Mouse (Mus musculus) MEL (cell line): ENCODE data around the gene Cers6. TPM values are rescaled to one million over a fixed set of nuclear protein-coding genes. Genes with fewer than 3 reads are reported as not detected.

Source experiments
- DNase-seq: peaks from one replicate; pipeline ENCODE4 v3.0.0; 2011; ENCODE audit warnings: low read depth, low spot score
- H3K27ac ChIP-seq: 2 replicates; pipeline ENCODE4 v1.5.1; 2012; ENCODE audit warnings: low read depth, mild to moderate bottlenecking, control low read depth, low read length, moderate library complexity; ENCODE audit not compliant: control insufficient read depth
- H3K27me3 ChIP-seq, 2 experiments: fragments of 150-350 bp in 1 of 2; sonication (generic) in 1 of 2; 2 replicates each; pipeline ENCODE4 v1.6.1; 2012; ENCODE audit warnings: low read length in 2 of 2, mild to moderate bottlenecking in 2 of 2, improper control_type of control experiment in 1 of 2, moderate library complexity in 1 of 2; ENCODE audit not compliant: insufficient read depth in 2 of 2, control insufficient read depth in 1 of 2
- H3K36me3 ChIP-seq, 2 experiments: 2 replicates each; pipeline ENCODE4 v1.6.1; 2012 to 2014; ENCODE audit warnings: low read length in 2 of 2, improper control_type of control experiment in 1 of 2, inconsistent platforms in 1 of 2, mild to moderate bottlenecking in 1 of 2; ENCODE audit not compliant: insufficient read depth in 2 of 2, control insufficient read depth in 1 of 2
- H3K4me1 ChIP-seq, 2 experiments: fragments of 150-350 bp in 1 of 2; sonication (generic) in 1 of 2; 2 replicates each; pipeline ENCODE4 v1.6.1; 2012; ENCODE audit warnings: low read length in 2 of 2, improper control_type of control experiment in 1 of 2, mild to moderate bottlenecking in 1 of 2; ENCODE audit not compliant: insufficient read depth in 2 of 2, control insufficient read depth in 1 of 2
- H3K4me3 ChIP-seq, 2 experiments: fragments of 150-350 bp in 1 of 2; sonication (generic) in 1 of 2; 2 replicates each; pipeline ENCODE4 v1.5.1; 2012; ENCODE audit warnings: low read depth in 2 of 2, low read length in 2 of 2, mild to moderate bottlenecking in 2 of 2, moderate library complexity in 2 of 2, control low read depth in 1 of 2, improper control_type of control experiment in 1 of 2; ENCODE audit not compliant: control insufficient read depth in 1 of 2, insufficient read depth in 1 of 2
- H3K79me2 ChIP-seq: 2 replicates; pipeline ENCODE4 v1.6.1; 2012; ENCODE audit warnings: mild to moderate bottlenecking, low read length, moderate library complexity; ENCODE audit not compliant: control insufficient read depth, poor library complexity, insufficient read depth
- H3K9ac ChIP-seq: 2 replicates; pipeline ENCODE4 v1.6.1; 2012; ENCODE audit warnings: low read depth, mild to moderate bottlenecking, control low read depth, low read length, moderate library complexity; ENCODE audit not compliant: control insufficient read depth, poor library complexity, severe bottlenecking
- H3K9me3 ChIP-seq: fragments of 150-350 bp; sonication (generic); replicated peaks from 2 replicates; pipeline ENCODE4 v1.6.1; 2012; ENCODE audit warnings: mild to moderate bottlenecking, low read length, improper control_type of control experiment, moderate library complexity; ENCODE audit not compliant: insufficient read depth
- CHD2 ChIP-seq: IDR thresholded peaks from 2 replicates; pipeline ENCODE4 v1.6.1; 2011; ENCODE audit warnings: low read length, improper control_type of control experiment
- E2F4 ChIP-seq: IDR thresholded peaks from 2 replicates; pipeline ENCODE4 v1.6.1; 2011; ENCODE audit warnings: low read depth, low read length, improper control_type of control experiment, borderline replicate concordance
- ELF1 ChIP-seq: IDR thresholded peaks from 2 replicates; pipeline ENCODE4 v1.6.1; 2014; ENCODE audit warnings: low read depth, mild to moderate bottlenecking, inconsistent platforms, low read length, improper control_type of control experiment, moderate library complexity
- GABPA ChIP-seq: IDR thresholded peaks from 2 replicates; pipeline ENCODE4 v1.6.1; 2012; ENCODE audit warnings: low read depth, mild to moderate bottlenecking, inconsistent platforms, low read length, improper control_type of control experiment, moderate library complexity
- KAT2A ChIP-seq: conservative IDR thresholded peaks from 2 replicates; pipeline ENCODE4 v1.6.1; 2012; ENCODE audit warnings: low read depth, low read length, improper control_type of control experiment, inconsistent platforms
- MAZ ChIP-seq: IDR thresholded peaks from 2 replicates; pipeline ENCODE4 v1.6.1; 2012; ENCODE audit warnings: low read depth, mild to moderate bottlenecking, inconsistent platforms, low read length, improper control_type of control experiment
- MEF2A ChIP-seq: IDR thresholded peaks from 2 replicates; pipeline ENCODE4 v1.6.1; 2014; ENCODE audit warnings: low read depth, mild to moderate bottlenecking, inconsistent platforms, low read length, improper control_type of control experiment; ENCODE audit not compliant: poor library complexity, insufficient replicate concordance, severe bottlenecking; ENCODE audit errors: extremely low read depth
- NELFE ChIP-seq: IDR thresholded peaks from 2 replicates; pipeline ENCODE4 v1.6.1; 2011; ENCODE audit warnings: low read depth, low read length, improper control_type of control experiment
- POLR2A ChIP-seq, 2 experiments: IDR thresholded peaks; 2 replicates each; pipeline ENCODE4 v1.6.1; 2011 to 2012; ENCODE audit warnings: low read length in 2 of 2, mild to moderate bottlenecking in 2 of 2, control low read depth in 1 of 2, improper control_type of control experiment in 1 of 2, low read depth in 1 of 2, moderate library complexity in 1 of 2; ENCODE audit not compliant: control insufficient read depth in 1 of 2, insufficient read depth in 1 of 2, poor library complexity in 1 of 2
- POLR2AphosphoS2 ChIP-seq: IDR thresholded peaks from 2 replicates; pipeline ENCODE4 v1.6.1; 2011; ENCODE audit warnings: low read length, improper control_type of control experiment
- TAL1 ChIP-seq: IDR thresholded peaks from 2 replicates; pipeline ENCODE4 v1.6.1; 2012; ENCODE audit warnings: mild to moderate bottlenecking, inconsistent platforms, low read length, moderate library complexity, mixed read lengths
- TBP ChIP-seq: IDR thresholded peaks from 2 replicates; pipeline ENCODE4 v1.8.0; 2011; ENCODE audit warnings: low read depth, low read length, improper control_type of control experiment
- USF2 ChIP-seq, 2 experiments: IDR thresholded peaks; 2 replicates each; pipeline ENCODE4 v1.6.1; 2011 to 2012; ENCODE audit warnings: improper control_type of control experiment in 2 of 2, low read length in 2 of 2, borderline replicate concordance in 1 of 2, inconsistent platforms in 1 of 2, low read depth in 1 of 2, mild to moderate bottlenecking in 1 of 2; ENCODE audit not compliant: insufficient read depth in 1 of 2
- ZC3H11A ChIP-seq: IDR thresholded peaks from 2 replicates; pipeline ENCODE4 v1.6.1; 2012; ENCODE audit warnings: low read depth, mild to moderate bottlenecking, inconsistent platforms, low read length, improper control_type of control experiment
- ZKSCAN1 ChIP-seq: IDR thresholded peaks from 2 replicates; pipeline ENCODE4 v1.6.1; 2012; ENCODE audit warnings: low read depth, mild to moderate bottlenecking, inconsistent platforms, low read length, improper control_type of control experiment, moderate library complexity
- polyA plus RNA-seq, 2 experiments: library from polyadenylated mRNA; stranded (reverse) in 1 of 2; unstranded in 1 of 2; fragments of >175 nt in 1 of 2; fragments of >200 nt in 1 of 2; gene quantifications; 2 replicates each; pipeline versions ENCODE4 v1.2.1 to v1.2.4; 2012; ENCODE audit warnings: low replicate concordance in 2 of 2, low read depth in 1 of 2; ENCODE audit not compliant: insufficient read length in 2 of 2, insufficient read depth in 1 of 2, missing spikeins in 1 of 2
- total RNA-seq: library from RNA; depleted of rRNA; stranded (reverse); fragments of 300-350 nt; gene quantifications from 2 replicates; pipeline ENCODE4 v1.2.3, GENCODE M21; 2012

Cers6 gene
- total and polyA plus RNA-seq, 3 experiments, result not detected

DNA sequence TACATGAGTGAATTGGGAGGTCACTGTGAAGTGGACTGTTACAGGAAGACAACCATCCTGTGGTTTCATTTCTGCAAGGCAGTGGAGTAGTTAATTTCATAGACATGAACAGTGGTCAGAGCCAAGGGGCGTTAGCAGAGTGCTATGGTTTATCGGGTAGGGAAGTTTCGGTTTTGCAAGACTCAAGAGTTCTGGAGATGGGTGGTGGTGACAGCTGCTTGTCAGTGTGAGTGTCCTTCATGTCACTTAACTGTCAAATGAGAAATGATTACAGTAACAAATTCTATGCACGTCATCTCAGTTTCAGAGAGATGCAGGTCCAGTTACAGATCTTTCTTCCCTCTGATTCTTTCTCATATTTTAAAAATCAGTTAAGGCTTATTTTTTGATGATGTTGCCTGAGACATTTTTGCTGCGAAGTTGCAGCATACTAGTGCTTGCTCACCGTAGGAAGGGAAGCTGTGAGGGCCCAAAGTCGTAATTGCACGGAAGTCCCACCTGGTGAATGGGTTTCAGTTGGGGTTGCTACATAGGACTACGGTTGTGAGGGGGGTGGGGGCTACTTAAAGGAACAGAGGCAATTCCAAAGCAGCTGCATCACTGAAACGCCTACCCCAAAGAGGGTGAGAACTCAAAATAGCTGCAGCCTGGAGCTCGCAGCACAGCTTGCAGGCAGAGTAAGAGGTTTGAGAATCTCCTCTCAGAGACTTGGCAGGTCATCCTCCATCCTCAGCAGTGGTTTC lies 46.7 kb downstream of the Cers6 start:
- no peaks in the 10 kb centered on the region for H3K4me1 ChIP-seq
- H3K4me3 ChIP-seq, result no peak overlapping the region
- no peak overlapping the region for H3K9ac ChIP-seq
- no peak for TF ChIP-seq POLR2AphosphoS2
- no peak for TF ChIP-seq NELFE
- no peak for TF ChIP-seq USF2 (IDR thresholded peaks at IDR 0.05; ENCODE audit: borderline replicate concordance in 1 of 2, insufficient read depth in 1 of 2, low read depth in 1 of 2, low read length in 2 of 2)
- TF ChIP-seq ELF1, result no peak
- no peak for TF ChIP-seq TBP
- H3K27me3 ChIP-seq, result no peaks in the 10 kb centered on the region
- DNase-seq, result no peak
- no peaks in the 10 kb centered on the region for H3K9me3 ChIP-seq
- no peaks in the 10 kb centered on the region for H3K36me3 ChIP-seq
- no peak overlapping the region for H3K27ac ChIP-seq
- H3K79me2 ChIP-seq, result no peaks in the 10 kb centered on the region

DNA sequence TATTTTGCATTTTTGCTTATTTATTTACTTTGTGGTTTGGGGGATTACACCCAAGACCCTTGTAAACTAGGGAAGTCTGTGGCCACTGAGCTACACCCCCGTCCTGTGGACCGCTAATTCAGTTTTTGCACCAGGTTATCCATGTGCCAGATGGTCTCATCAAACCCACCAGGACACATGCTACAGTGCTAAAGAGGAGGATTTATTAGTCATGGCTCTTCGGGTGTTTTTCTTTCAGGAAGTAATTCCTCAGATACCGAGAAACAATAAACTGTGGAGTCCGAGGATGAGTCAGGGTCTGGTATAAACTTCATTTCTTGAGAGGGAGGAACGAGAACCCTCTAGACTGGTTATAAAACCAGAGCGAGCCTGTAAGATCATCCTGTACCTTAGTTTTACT lies 49.5 kb downstream of the Cers6 start:
- Histone ChIP-seq H3K4me1 (no peaks in the 10 kb centered on the region), H3K27me3 (no peaks in the 10 kb centered on the region), H3K9me3 (no peaks in the 10 kb centered on the region), H3K27ac (no peak overlapping the region), H3K9ac (no peak overlapping the region), H3K4me3 (no peak overlapping the region), H3K36me3 (no peaks in the 10 kb centered on the region), H3K79me2 (no peaks in the 10 kb centered on the region)
- no peak for DNase-seq
- TF ChIP-seq POLR2A (IDR thresholded peaks at IDR 0.05; ENCODE audit: control insufficient read depth in 1 of 2, insufficient read depth in 1 of 2, low read depth in 1 of 2, low read length in 2 of 2, poor library complexity in 1 of 2), result no peak
- no peak for TF ChIP-seq ZKSCAN1
- TF ChIP-seq MAZ, result no peak
- TF ChIP-seq MEF2A, result no peak
- no peak for TF ChIP-seq KAT2A
- no peak for TF ChIP-seq POLR2AphosphoS2
- TF ChIP-seq ZC3H11A, result no peak
- no peak for TF ChIP-seq GABPA
- no peak for TF ChIP-seq E2F4
- no peak for TF ChIP-seq CHD2
- TF ChIP-seq TAL1, result no peak
